Mouse (Mus musculus) embryo, embryonic 11.5 days (tissue): ENCODE measurements around the gene Gm20388.

Experiments
- DNase-seq: peaks from one replicate; pipeline ENCODE4 v3.0.0-alpha.2; 2012; ENCODE audit warnings: low read depth, low spot score

Gene Gm20388

GRCm38 (mm10) chr8:120044907-120045306 lies 134.3 kb downstream of the Gm20388 start:
- DNase-seq, result no peak

GRCm38 (mm10) chr8:120045471-120045870 lies 134.8 kb downstream of the Gm20388 start:
- no peak for DNase-seq

GRCm38 (mm10) chr8:120046258-120047020 lies 135.8 kb downstream of the Gm20388 start:
- DNase-seq, result no peak

GRCm38 (mm10) chr8:120049949-120050348 lies 139.3 kb downstream of the Gm20388 start:
- no peak for DNase-seq

- DNase-seq, result no peak
Measured at GRCm38 (mm10) chr8:120050376-120050775, 139.7 kb downstream of the Gm20388 start.

- DNase-seq, result no peak
Measured at GRCm38 (mm10) chr8:120051006-120051405, 140.4 kb downstream of the Gm20388 start.

GRCm38 (mm10) chr8:120051908-120052307 lies 141.3 kb downstream of the Gm20388 start:
- no peak for DNase-seq

- DNase-seq, result no peak
Measured at GRCm38 (mm10) chr8:120052318-120052717, 141.7 kb downstream of the Gm20388 start.

DNA sequence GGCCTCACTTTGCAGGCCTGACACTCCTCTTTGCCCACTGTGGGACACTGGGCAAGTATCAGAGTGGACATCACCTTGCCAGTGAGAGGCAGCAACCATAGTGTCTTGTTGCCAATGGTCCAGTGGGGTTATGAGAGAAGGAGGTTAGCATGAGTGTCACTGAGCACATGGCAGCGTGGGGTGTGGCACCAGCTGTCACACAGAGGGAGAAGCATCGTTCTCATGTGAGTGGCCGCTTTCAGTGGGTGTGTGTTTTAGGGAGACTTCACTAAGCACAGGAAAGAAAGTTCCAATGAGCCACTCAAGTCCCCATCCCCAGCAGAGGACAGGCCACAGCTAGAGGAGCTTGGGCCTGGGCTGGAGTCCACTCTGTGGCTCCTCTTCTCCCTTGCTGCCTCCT lies 144.2 kb downstream of the Gm20388 start:
- no peak for DNase-seq

- no peak for DNase-seq
Measured at GRCm38 (mm10) chr8:120057078-120057477, 146.4 kb downstream of the Gm20388 start.

DNA sequence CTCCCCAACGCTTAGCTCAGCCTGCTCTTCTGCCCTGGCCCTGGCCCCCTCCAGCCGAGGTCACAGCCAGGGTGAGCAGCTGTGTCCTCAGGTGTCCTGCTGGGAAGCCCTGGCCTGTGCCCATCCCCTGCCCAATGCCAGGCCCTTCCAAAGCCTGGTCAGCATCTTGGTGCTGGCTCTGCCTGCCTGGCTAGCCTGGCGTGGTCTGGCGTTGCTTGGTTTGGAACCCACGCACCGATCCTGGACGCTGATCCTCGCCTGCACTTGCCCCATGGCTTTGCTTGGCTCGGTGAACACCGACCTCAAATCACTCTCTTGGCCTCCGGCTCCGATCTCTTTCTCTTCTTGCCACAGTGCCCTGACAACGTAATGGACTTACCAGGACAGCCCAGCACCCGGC lies 152.1 kb downstream of the Gm20388 start:
- no peak for DNase-seq

DNA sequence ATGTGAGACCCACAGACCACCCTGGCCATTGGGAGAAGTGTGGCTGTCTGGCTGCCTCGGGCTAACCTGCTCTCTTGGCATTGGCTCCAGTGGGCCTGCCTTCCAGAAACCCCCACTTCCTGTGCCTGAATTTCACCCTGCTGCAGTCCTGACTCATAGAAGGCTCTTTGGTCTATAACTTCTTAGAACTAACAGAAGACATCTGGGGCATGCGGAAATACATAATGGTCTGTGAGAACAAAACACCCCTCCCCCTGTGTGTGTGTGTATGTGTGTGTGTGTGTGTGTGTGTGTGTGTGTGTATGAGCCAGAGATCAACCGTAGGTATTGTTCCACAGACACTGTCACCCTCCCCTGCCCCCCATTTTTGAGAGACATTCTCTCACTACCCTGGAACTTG lies 152.7 kb downstream of the Gm20388 start:
- no peak for DNase-seq

GRCm38 (mm10) chr8:120065611-120066010 lies 155.0 kb downstream of the Gm20388 start:
- DNase-seq, result no peak

GRCm38 (mm10) chr8:120066226-120066625 lies 155.6 kb downstream of the Gm20388 start:
- no peak for DNase-seq

- no peak for DNase-seq
Measured at GRCm38 (mm10) chr8:120067936-120068668, 157.5 kb downstream of the Gm20388 start.

GRCm38 (mm10) chr8:120071684-120072083 lies 161.0 kb downstream of the Gm20388 start:
- peak; percentile 73 for DNase-seq

- DNase-seq, result no peak
Measured at GRCm38 (mm10) chr8:120072259-120072658, 161.6 kb downstream of the Gm20388 start.

- DNase-seq, result no peak
Measured at GRCm38 (mm10) chr8:120072827-120073226, 162.2 kb downstream of the Gm20388 start.

DNA sequence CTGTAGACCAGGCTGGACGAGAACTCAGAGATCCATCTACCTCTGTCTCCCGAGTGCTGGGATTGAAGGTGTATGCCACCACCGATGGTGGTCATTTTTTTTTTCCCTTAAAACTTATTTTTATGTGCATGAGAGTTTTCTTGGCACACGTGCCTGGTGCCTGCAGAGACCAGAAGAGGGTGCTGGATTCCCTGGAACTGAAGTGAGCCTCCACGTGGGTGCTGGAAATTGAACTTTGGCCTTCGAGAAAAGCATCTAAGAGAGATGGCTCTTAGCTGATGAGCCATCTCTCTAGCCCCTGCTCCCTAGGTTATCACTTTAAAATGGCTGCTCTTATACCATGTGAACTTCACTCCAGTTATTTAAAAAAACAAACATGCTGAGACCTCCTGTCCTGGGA lies 163.9 kb downstream of the Gm20388 start:
- DNase-seq, result no peak

GRCm38 (mm10) chr8:120075347-120075746 lies 164.7 kb downstream of the Gm20388 start:
- DNase-seq, result no peak

GRCm38 (mm10) chr8:120078080-120078479 lies 167.4 kb downstream of the Gm20388 start:
- DNase-seq, result peak; percentile 61

DNA sequence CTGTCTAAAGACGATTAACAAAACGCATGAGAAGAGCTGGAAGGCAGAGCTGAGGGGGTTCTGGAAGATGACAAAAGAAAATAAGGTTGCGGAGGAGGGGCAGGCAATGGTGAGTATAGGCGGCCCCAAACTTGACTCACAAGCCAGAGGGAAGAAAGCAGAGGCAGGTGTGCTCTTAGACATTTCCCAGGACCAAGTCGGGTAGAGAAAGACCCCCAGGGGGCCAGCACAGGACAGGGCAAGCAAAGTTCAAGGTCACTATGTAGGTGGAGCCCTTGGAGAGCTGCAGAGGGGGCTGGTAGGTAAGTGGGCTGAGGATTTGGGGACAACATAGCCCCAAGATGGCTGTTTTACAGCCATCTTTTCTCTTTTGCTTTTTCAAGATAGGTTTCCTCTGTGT lies 168.7 kb downstream of the Gm20388 start:
- DNase-seq, result no peak

DNA sequence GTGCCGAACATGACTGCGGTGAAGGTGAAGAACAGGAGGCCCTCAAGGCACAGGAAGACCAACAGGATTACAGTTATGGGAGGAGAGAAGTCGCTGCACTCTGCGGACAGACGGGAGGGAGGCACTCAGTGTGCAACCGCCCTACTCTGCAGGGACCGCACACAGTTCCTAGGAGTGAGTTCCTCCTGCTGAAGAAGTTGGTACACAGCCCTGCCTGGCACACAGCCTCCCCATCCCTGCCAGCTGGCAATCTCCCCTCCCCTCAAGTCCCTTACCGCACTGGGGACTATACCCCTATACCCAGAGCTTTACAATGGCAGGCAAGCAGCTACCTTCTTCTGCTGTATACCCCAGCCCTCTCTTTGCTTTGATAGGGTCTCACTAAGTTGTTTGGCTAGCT lies 172.6 kb downstream of the Gm20388 start:
- no peak for DNase-seq
